Mouse (Mus musculus): Measurements from ENCODE around the gene Gabpb2. TPM values are rescaled to one million over a fixed set of nuclear protein-coding genes. Genes with fewer than 3 reads are reported as not detected.

Gabpb2 gene
- total and polyA plus RNA-seq, 2 experiments from 2014 or later = 1.6 to 6.5 TPM

GRCm38 (mm10) chr3:95228894-95229780 lies 11.4 kb upstream of the Gabpb2 start:
- peak; percentile 81 for DNase-seq (ENCODE audit: low spot score)
- Histone ChIP-seq H3K4me1 (ENCODE audit: insufficient read depth, low read length) (peaks cover 29% of the 10 kb centered on the region), H3K36me3 (ENCODE audit: insufficient read depth, low read length) (peaks cover 23% of the 10 kb centered on the region), H3K27me3 (ENCODE audit: insufficient read depth, low read length) (no peaks in the 10 kb centered on the region), H3K4me2 (ENCODE audit: low read depth, low read length, poor library complexity, severe bottlenecking) (peak overlapping the region; percentile 74), H3K27ac (ENCODE audit: low read depth, low read length) (peak overlapping the region; percentile 97), H3K4me3 (ENCODE audit: low read depth, low read length) (peak overlapping the region; percentile 86), H3K9ac (replicated peaks; ENCODE audit: low read length, poor library complexity, severe bottlenecking) (peak overlapping the region; percentile 87), H3K9me3 (ENCODE audit: low read length) (no peaks in the 10 kb centered on the region)
- no peak for TF ChIP-seq CTCF (IDR thresholded peaks at IDR 0.05)
- no peak for ATAC-seq (ENCODE audit: low FRiP score)
- WGBS = under 1% methylated on average over 41 of the region's 43 CpGs

- no peaks in the 10 kb centered on the region for H3K9me3 ChIP-seq (ENCODE audit: low read length)
- H3K27ac ChIP-seq (ENCODE audit: low read depth, low read length) = peak within 1 kb of the TSS; percentile 97
Measured at GRCm38 (mm10) chr3:95228148-95228893, 10.6 kb upstream of the Gabpb2 start, which contains the start of gene Cdc42se1. Cdc42se1 (plus strand) TSS chr3:95228732.

GRCm38 (mm10) chr3:95227214-95227613 lies 9.5 kb upstream of the Gabpb2 start:
- Histone ChIP-seq H3K27ac (ENCODE audit: low read depth, low read length) (peak overlapping the region; percentile 97), H3K4me3 (ENCODE audit: low read depth, low read length) (peak overlapping the region; percentile 86), H3K36me3 (ENCODE audit: insufficient read depth, low read length) (peaks cover 16% of the 10 kb centered on the region), H3K27me3 (ENCODE audit: insufficient read depth, low read length) (no peaks in the 10 kb centered on the region), H3K4me1 (ENCODE audit: insufficient read depth, low read length) (peaks cover 29% of the 10 kb centered on the region), H3K9me3 (ENCODE audit: low read length) (no peaks in the 10 kb centered on the region), H3K4me2 (ENCODE audit: low read depth, low read length, poor library complexity, severe bottlenecking) (peak overlapping the region; percentile 74), H3K9ac (replicated peaks; ENCODE audit: low read length, poor library complexity, severe bottlenecking) (peak overlapping the region; percentile 87)
- no peak for TF ChIP-seq CTCF (IDR thresholded peaks at IDR 0.05)
- WGBS = 11% methylated on average over 1 of the region's 1 CpGs
- peak; percentile 55 for DNase-seq (ENCODE audit: low spot score)
- no peak for ATAC-seq (ENCODE audit: low FRiP score)

More at GRCm38 (mm10) chr3:95228148-95228893, 10.6 kb upstream of the Gabpb2 start, which contains the start of gene Cdc42se1:
- peaks cover 29% of the 10 kb centered on the region for H3K4me1 ChIP-seq (ENCODE audit: insufficient read depth, low read length)
- peak within 1 kb of the TSS; percentile 86 for H3K4me3 ChIP-seq (ENCODE audit: low read depth, low read length)
- H3K4me2 ChIP-seq (ENCODE audit: low read depth, low read length, poor library complexity, severe bottlenecking) = peak within 1 kb of the TSS; percentile 74
- H3K27me3 ChIP-seq (ENCODE audit: insufficient read depth, low read length) = no peaks in the 10 kb centered on the region
- WGBS = under 1% methylated on average over 64 of the region's 64 CpGs
- H3K9ac ChIP-seq (replicated peaks; ENCODE audit: low read length, poor library complexity, severe bottlenecking) = peak within 1 kb of the TSS; percentile 87
- ATAC-seq (ENCODE audit: low FRiP score) (peak; percentile 90), DNase-seq (ENCODE audit: low spot score) (peak; percentile 97)
- TF ChIP-seq CTCF (IDR thresholded peaks at IDR 0.05) = peak; percentile 24
- H3K36me3 ChIP-seq (ENCODE audit: insufficient read depth, low read length) = peaks cover 15% of the 10 kb centered on the region

GRCm38 (mm10) chr3:95224295-95224694 lies 6.6 kb upstream of the Gabpb2 start:
- H3K9me3 ChIP-seq (ENCODE audit: low read length) = no peaks in the 10 kb centered on the region
- TF ChIP-seq CTCF (IDR thresholded peaks at IDR 0.05) = no peak
- no peak overlapping the region for H3K9ac ChIP-seq (replicated peaks; ENCODE audit: low read length, poor library complexity, severe bottlenecking)
- peaks cover 22% of the 10 kb centered on the region; the same call in 1 of the 2 replicates for H3K36me3 ChIP-seq (ENCODE audit: insufficient read depth, low read length)
- DNase-seq (ENCODE audit: low spot score) = peak; percentile 46
- peak overlapping the region; percentile 9 for H3K4me3 ChIP-seq (ENCODE audit: low read depth, low read length)
- no peak overlapping the region for H3K27ac ChIP-seq (ENCODE audit: low read depth, low read length)
- H3K27me3 ChIP-seq (ENCODE audit: insufficient read depth, low read length) = no peaks in the 10 kb centered on the region
- no peak for ATAC-seq (ENCODE audit: low FRiP score)
- peak overlapping the region; percentile 31; the same call in 1 of the 2 replicates for H3K4me2 ChIP-seq (ENCODE audit: low read depth, low read length, poor library complexity, severe bottlenecking)
- peaks cover 14% of the 10 kb centered on the region; the same call in 1 of the 2 replicates for H3K4me1 ChIP-seq (ENCODE audit: insufficient read depth, low read length)
- WGBS = 23% methylated on average over 6 of the region's 6 CpGs

GRCm38 (mm10) chr3:95223041-95223440 lies 5.3 kb upstream of the Gabpb2 start:
- DNase-seq (ENCODE audit: low spot score) = no peak
- ATAC-seq (ENCODE audit: low FRiP score) = no peak
- no peak overlapping the region for H3K9ac ChIP-seq (replicated peaks; ENCODE audit: low read length, poor library complexity, severe bottlenecking)
- peaks cover 23% of the 10 kb centered on the region; the same call in 1 of the 2 replicates for H3K36me3 ChIP-seq (ENCODE audit: insufficient read depth, low read length)
- H3K4me3 ChIP-seq (ENCODE audit: low read depth, low read length) = no peak overlapping the region
- peaks cover 14% of the 10 kb centered on the region; the same call in 1 of the 2 replicates for H3K4me1 ChIP-seq (ENCODE audit: insufficient read depth, low read length)
- WGBS = 97% methylated on average over 2 of the region's 2 CpGs
- no peaks in the 10 kb centered on the region for H3K9me3 ChIP-seq (ENCODE audit: low read length)
- H3K4me2 ChIP-seq (ENCODE audit: low read depth, low read length, poor library complexity, severe bottlenecking) = no peak overlapping the region
- H3K27ac ChIP-seq (ENCODE audit: low read depth, low read length) = no peak overlapping the region
- TF ChIP-seq CTCF (IDR thresholded peaks at IDR 0.05) = no peak
- H3K27me3 ChIP-seq (ENCODE audit: insufficient read depth, low read length) = no peaks in the 10 kb centered on the region
